In the genomic region with DNA sequence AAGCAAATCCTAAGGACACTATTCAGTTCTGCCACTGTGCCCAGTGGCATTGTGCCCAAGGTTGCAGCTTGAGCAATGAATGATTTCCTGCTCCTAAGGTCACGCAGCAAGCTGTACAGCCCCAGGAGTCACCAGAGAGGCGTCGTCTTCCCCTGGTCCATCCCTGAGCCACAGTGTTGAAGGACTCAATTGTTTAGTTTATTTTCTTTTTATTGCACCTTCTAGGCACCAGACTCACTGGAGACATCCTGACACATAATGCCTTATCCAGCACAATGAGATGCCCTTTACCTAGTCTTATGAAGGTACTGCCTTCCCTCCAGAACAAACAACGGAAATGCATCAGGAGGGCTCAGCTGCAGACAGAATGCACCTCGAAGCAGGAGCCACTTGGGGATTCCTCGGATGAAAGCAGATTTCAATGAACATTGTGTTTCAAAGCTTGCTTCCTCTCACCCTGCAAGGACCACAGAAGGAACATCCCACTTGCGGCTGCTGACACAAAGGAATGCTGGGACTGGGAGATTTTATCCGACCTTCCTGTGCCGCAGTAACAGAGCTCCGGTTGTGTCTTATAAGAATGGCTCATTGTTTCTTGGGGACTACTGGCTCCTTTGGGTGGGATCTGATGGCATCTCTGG, we compare ENCODE assay signal across 9 mouse cellular contexts.
A peak's percentile ranks its signal among the peaks of the same experiment; 100 is the strongest.
DNase-seq lines count a peak whose midpoint lies in the region; ATAC-seq and TF ChIP-seq lines count a peak whose summit lies in the region.
"Had no signal": no experiment of that assay in that cellular context is flagged by ENCODE, and none has a peak within 500 bp of the region (broad histone marks: within the 10 kb centered on the region; RNA-seq: fewer than 3 reads in every experiment).

No protein-coding gene starts in this region.

- peak overlapping the region; percentile 71 for H3K27ac ChIP-seq in kidney, embryonic 15.5 days
- H3K27ac ChIP-seq in stomach, postnatal 0 days (replicated peaks) = no peak overlapping the region

- ATAC-seq in kidney, embryonic 15.5 days (replicated peaks; ENCODE audit: low FRiP score) = no peak
- ATAC-seq in stomach, postnatal 0 days (ENCODE audit: low FRiP score, low TSS enrichment) = peak; percentile 45; the same call in 1 of the 2 replicates
- ATAC-seq: hindbrain, embryonic 16.5 days had no signal

- no peaks in the 10 kb centered on the region for H3K27me3 ChIP-seq in kidney, embryonic 15.5 days
- H3K27me3 ChIP-seq in stomach, postnatal 0 days (ENCODE audit: control insufficient read depth, insufficient read depth, low read length) = no peaks in the 10 kb centered on the region

- H3K9ac ChIP-seq in kidney, embryonic 15.5 days = no peak overlapping the region
- no peak overlapping the region for H3K9ac ChIP-seq in stomach, postnatal 0 days (ENCODE audit: low read length)

- H3K4me1 ChIP-seq in lung, adult 2 months (ENCODE audit: control insufficient read depth, insufficient read depth, low read length) = peaks cover 3% of the 10 kb centered on the region
- peaks cover 5% of the 10 kb centered on the region; the same call in 1 of the 2 replicates for H3K4me1 ChIP-seq in kidney, embryonic 15.5 days
- H3K4me1 ChIP-seq in stomach, postnatal 0 days (replicated peaks; ENCODE audit: control insufficient read depth, insufficient read depth) = no peaks in the 10 kb centered on the region

- H3K4me3 ChIP-seq in lung, adult 2 months (replicated peaks; ENCODE audit: extremely low read depth, low read depth, low read length) = no peak overlapping the region
- H3K4me3 ChIP-seq in kidney, embryonic 15.5 days (replicated peaks) = no peak overlapping the region
- H3K4me3 ChIP-seq in stomach, postnatal 0 days (ENCODE audit: low read depth, low read length) = no peak overlapping the region

- TF ChIP-seq POLR2A in lung, adult 2 months (IDR thresholded peaks at IDR 0.05; ENCODE audit: borderline replicate concordance, extremely low read depth, low read depth, low read length) = no peak

- DNase-seq in lung, adult 18-20 months = peak; percentile 44 to 66
- no peak for DNase-seq in lung, adult 2 months
- peak; percentile 83 for DNase-seq in heart, adult 8-10 months (ENCODE audit: low spot score)
- DNase-seq in stomach, postnatal 0 days (ENCODE audit: low spot score) = no peak
- DNase-seq in MN1 (ENCODE audit: low spot score) = no peak
- no peak for DNase-seq in right cerebral cortex, postnatal 14 days
- no peak for DNase-seq in frontal cortex, adult 2 months (ENCODE audit: extremely low spot score in 1 of 2, low spot score in 1 of 2)

- H3K9me3 ChIP-seq in kidney, embryonic 15.5 days (replicated peaks) = no peaks in the 10 kb centered on the region
- no peaks in the 10 kb centered on the region for H3K9me3 ChIP-seq in stomach, postnatal 0 days (ENCODE audit: control insufficient read depth, low read length)

- H3K36me3 ChIP-seq in kidney, embryonic 15.5 days = no peaks in the 10 kb centered on the region
- no peaks in the 10 kb centered on the region for H3K36me3 ChIP-seq in stomach, postnatal 0 days (ENCODE audit: control insufficient read depth, insufficient read depth, low read length)

- TF ChIP-seq CTCF in lung, adult 2 months (IDR thresholded peaks at IDR 0.05; ENCODE audit: insufficient read depth, low read length) = no peak
- no peak for TF ChIP-seq CTCF in stomach, postnatal 0 days (IDR thresholded peaks at IDR 0.05; ENCODE audit: low read depth)

- WGBS in lung, adult 2 months = 34% methylated on average over 10 of the region's 10 CpGs
- WGBS in kidney, embryonic 15.5 days = 61% methylated on average over 10 of the region's 10 CpGs
- 74% methylated on average over 10 of the region's 10 CpGs for WGBS in stomach, postnatal 0 days

- no peak overlapping the region for H3K4me2 ChIP-seq in kidney, embryonic 15.5 days
- H3K4me2 ChIP-seq in stomach, postnatal 0 days (replicated peaks; ENCODE audit: low read depth) = no peak overlapping the region

- no peak for TF ChIP-seq EP300 in stomach, postnatal 0 days (optimal IDR thresholded peaks at IDR 0.05)

Comparison
In these comparisons a context has a peak if more than half of its experiments do, and no peak if none do; other contexts are left out.
1. DNase-seq: peak in lung, adult 18-20 months (2 of 2) and heart, adult 8-10 months (single experiment); none in lung, adult 2 months (single experiment), stomach, postnatal 0 days (single experiment), MN1 (single experiment), right cerebral cortex, postnatal 14 days (single experiment) and frontal cortex, adult 2 months (0 of 2).